Mouse (Mus musculus) erythroblast, adult 5-6 weeks (primary cell): ENCODE results near the gene Olfr1505. TPM values are rescaled to one million over a fixed set of nuclear protein-coding genes. Genes with fewer than 3 reads are reported as not detected.

ENCODE experiments used
- ATAC-seq: replicated peaks from 2 replicates; pipeline ENCODE4 v1.8.0; 2016; ENCODE audit warnings: moderate number of reproducible peaks, mild to moderate bottlenecking, moderate TSS enrichment, inconsistent platforms; ENCODE audit not compliant: poor library complexity, low FRiP score, severe bottlenecking
- total RNA-seq, 2 experiments: library from RNA; stranded (forward) in 1 of 2; stranded (reverse) in 1 of 2; fragments of 150-400 nt in 1 of 2; fragments of 200-764, 138-1000 nt in 1 of 2; gene quantifications; 2 replicates each; pipeline versions ENCODE4 v1.2.3 to v1.2.4; 2015 to 2017; ENCODE audit warnings: low replicate concordance in 2 of 2

The Olfr1505 gene
- total RNA-seq (2015; ENCODE audit: low replicate concordance): not detected in 2 replicates
- total RNA-seq (2017; ENCODE audit: low replicate concordance): not detected in 2 replicates

GRCm38 (mm10) chr19:13913230-13913629 is at the start of gene Olfr1505:
Gene Olfr1505, plus strand, starts transcription at chr19:13913530.
- ATAC-seq: no peak

DNA sequence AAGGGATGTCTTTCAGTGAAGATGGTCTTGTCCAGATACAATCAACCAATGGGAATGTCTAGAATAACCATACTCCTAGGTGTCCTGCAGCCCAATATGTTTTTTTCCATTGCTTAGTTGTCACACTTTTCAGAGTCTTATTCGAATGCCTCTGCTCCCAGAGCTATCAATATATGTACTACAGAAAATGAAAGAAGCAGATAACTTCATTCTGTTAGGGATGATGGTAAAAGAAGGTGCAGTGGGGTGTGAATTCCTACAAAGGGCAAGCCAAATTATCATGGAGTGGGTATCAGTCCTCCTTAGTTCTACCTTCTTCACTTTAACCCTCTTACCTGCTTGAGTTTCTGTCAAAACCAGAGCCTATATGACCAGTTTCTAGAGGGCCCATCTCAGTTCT is 15.5 kb upstream of the Olfr1505 start, which contains the start of gene Olfr1504:
Gene Olfr1504 (minus strand): TSS at position 101 of the 400 bp plus-strand sequence.
- no peak for ATAC-seq

Other genes with a start within 250 kb of the Olfr1505 start
- gene Olfr1491, start 216.3 kb upstream of the Olfr1505 start, total RNA-seq (2015; ENCODE audit: low replicate concordance): not detected in 2 replicates
- gene Olfr1491, start 216.3 kb upstream of the Olfr1505 start, total RNA-seq (2017; ENCODE audit: low replicate concordance): not detected in 2 replicates
- gene Olfr1493-ps1, start 190.3 kb upstream of the Olfr1505 start, total RNA-seq (2015; ENCODE audit: low replicate concordance): not detected in 2 replicates
- gene Olfr1493-ps1, start 190.3 kb upstream of the Olfr1505 start, total RNA-seq (2017; ENCODE audit: low replicate concordance): 0.26 TPM in 1 of 2 replicates, not detected in the other
- not detected in 2 replicates for gene Olfr1494, start 173.8 kb upstream of the Olfr1505 start, total RNA-seq (2015; ENCODE audit: low replicate concordance)
- not detected in 2 replicates for gene Olfr1494, start 173.8 kb upstream of the Olfr1505 start, total RNA-seq (2017; ENCODE audit: low replicate concordance)
- gene Olfr1495, start 148.9 kb upstream of the Olfr1505 start, total RNA-seq (2015; ENCODE audit: low replicate concordance): not detected in 2 replicates
- gene Olfr1495, start 148.9 kb upstream of the Olfr1505 start, total RNA-seq (2017; ENCODE audit: low replicate concordance): not detected in 2 replicates
- gene Olfr1496, start 135.7 kb upstream of the Olfr1505 start, total RNA-seq (2015; ENCODE audit: low replicate concordance): not detected in 2 replicates
- 2.0 TPM in 1 of 2 replicates, not detected in the other for gene Olfr1496, start 135.7 kb upstream of the Olfr1505 start, total RNA-seq (2017; ENCODE audit: low replicate concordance)
- gene Olfr1497, start 115.3 kb upstream of the Olfr1505 start, total RNA-seq (2015; ENCODE audit: low replicate concordance): not detected in 2 replicates
- not detected in 2 replicates for gene Olfr1497, start 115.3 kb upstream of the Olfr1505 start, total RNA-seq (2017; ENCODE audit: low replicate concordance)
- gene Olfr1499, start 94.1 kb upstream of the Olfr1505 start, total RNA-seq (2015; ENCODE audit: low replicate concordance): not detected in 2 replicates
- 0.51 TPM in 1 of 2 replicates, not detected in the other for gene Olfr1499, start 94.1 kb upstream of the Olfr1505 start, total RNA-seq (2017; ENCODE audit: low replicate concordance)
- gene Olfr1500, start 83.0 kb upstream of the Olfr1505 start, total RNA-seq (2015; ENCODE audit: low replicate concordance): not detected in 2 replicates
- gene Olfr1500, start 83.0 kb upstream of the Olfr1505 start, total RNA-seq (2017; ENCODE audit: low replicate concordance): not detected in 2 replicates
- not detected in 2 replicates for gene Olfr1501, start 62.8 kb upstream of the Olfr1505 start, total RNA-seq (2015; ENCODE audit: low replicate concordance)
- gene Olfr1501, start 62.8 kb upstream of the Olfr1505 start, total RNA-seq (2017; ENCODE audit: low replicate concordance): not detected in 2 replicates
- not detected in 2 replicates for gene Olfr1502, start 51.7 kb upstream of the Olfr1505 start, total RNA-seq (2015; ENCODE audit: low replicate concordance)
- not detected in 2 replicates for gene Olfr1502, start 51.7 kb upstream of the Olfr1505 start, total RNA-seq (2017; ENCODE audit: low replicate concordance)
- not detected in 2 replicates for gene Olfr1504, start 15.6 kb upstream of the Olfr1505 start, total RNA-seq (2015; ENCODE audit: low replicate concordance)
- gene Olfr1504, start 15.6 kb upstream of the Olfr1505 start, total RNA-seq (2017; ENCODE audit: low replicate concordance): not detected in 2 replicates